Mouse (Mus musculus): Measurements from ENCODE around the gene Hoxd12.

The Hoxd12 gene

DNA sequence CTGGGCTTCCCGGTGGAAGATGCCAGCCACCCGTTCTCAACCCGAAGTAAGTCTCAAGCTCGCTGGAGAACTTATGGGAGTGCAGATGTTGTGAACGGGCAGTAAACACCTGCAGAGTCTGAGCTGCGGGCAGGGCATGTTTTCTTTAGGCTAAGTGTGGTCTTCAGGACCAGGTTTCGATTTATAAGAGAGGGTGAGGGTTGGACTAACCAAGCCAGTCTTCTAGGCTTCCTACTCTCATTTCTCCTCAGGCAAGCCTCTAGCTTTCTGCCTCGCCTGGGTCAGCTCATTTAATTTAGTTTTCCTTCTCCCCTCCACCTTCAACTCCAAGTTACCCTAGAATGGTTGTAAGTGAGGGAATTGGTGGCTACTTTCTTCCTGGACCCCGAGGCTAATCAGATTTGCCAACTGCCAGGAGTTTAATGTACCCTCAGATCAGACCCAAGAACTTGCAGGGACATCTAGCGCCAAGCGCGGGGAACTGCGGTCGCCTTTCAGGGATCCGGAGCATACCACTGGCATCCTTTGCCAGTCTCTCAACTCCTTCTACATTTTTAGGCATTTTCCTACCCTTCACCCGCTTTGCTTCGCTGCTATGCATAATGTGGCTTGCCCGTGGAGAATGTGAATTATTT lies 11.4 kb upstream of the Hoxd12 start:
- peak; percentile 40 for DNase-seq (ENCODE audit: extremely low read depth, insufficient read length, low spot score)

GRCm38 (mm10) chr2:74666411-74666810 lies 8.4 kb upstream of the Hoxd12 start:
- DNase-seq (ENCODE audit: extremely low read depth, insufficient read length, low spot score), result no peak

DNA sequence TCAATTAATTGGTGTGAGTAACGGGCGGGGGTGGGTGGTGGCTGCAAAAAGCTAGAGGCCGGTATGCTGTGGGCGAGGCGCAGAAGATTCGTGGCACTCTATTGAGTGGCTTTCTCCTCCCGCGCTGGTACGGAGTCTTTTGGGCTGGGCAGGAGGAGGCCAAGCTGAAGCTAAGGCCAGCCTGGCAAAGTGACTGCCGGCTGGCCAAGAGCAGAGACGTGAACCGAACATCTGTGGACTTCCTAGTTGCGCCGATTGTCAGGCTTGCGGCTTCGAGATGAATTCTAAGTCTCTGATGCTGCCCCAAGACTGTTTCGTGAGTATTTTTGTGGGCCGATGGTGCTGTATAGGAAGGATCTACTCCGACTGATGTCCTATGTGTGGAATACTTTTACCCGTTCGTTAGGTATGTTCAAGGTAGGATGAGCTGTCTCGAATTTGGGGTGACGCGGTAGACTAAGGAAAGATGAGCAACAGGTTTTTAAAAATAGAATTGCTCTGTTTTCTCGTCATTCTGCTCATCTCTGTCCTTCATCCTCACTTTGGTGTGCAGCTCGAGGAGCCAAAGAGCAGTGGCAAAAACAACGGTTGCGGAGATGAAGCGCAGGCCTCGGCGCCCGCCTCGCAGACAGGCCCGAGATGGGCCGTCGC lies 7.5 kb upstream of the Hoxd12 start:
- DNase-seq (ENCODE audit: extremely low read depth, insufficient read length, low spot score), result no peak

GRCm38 (mm10) chr2:74667842-74668357 lies 6.9 kb upstream of the Hoxd12 start, which contains the start of gene Hoxd13:
Gene Hoxd13 (plus strand): TSS chr2:74668310.
- no peak for DNase-seq (ENCODE audit: extremely low read depth, insufficient read length, low spot score)

GRCm38 (mm10) chr2:74668370-74669229 lies 6.2 kb upstream of the Hoxd12 start:
- DNase-seq (ENCODE audit: extremely low read depth, insufficient read length, low spot score), result no peak

DNA sequence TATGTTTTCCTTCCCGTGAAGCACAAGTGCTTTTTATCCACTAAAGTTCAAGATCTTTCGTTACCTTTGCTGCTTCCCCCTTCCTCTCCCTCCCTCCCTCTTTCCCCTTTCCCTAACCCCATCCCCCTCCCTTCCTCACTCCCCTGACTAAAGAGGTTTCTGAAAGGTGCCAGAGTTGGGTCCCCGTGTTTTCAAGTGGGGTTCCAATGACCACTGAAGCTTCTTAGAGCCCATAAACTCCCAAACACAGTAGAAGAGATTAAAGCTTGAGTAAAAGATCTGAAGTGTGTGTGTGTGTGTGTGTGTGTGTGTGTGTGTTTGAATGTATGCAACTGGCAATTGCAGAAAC lies 5.6 kb upstream of the Hoxd12 start:
- DNase-seq (ENCODE audit: extremely low read depth, insufficient read length, low spot score), result no peak

- DNase-seq (ENCODE audit: extremely low read depth, insufficient read length, low spot score), result no peak
These were observed 5.1 kb upstream of the Hoxd12 start for GRCm38 (mm10) chr2:74669650-74670235.

- DNase-seq (ENCODE audit: extremely low read depth, insufficient read length, low spot score), result no peak
These were observed 4.1 kb upstream of the Hoxd12 start for GRCm38 (mm10) chr2:74670632-74671188.

DNA sequence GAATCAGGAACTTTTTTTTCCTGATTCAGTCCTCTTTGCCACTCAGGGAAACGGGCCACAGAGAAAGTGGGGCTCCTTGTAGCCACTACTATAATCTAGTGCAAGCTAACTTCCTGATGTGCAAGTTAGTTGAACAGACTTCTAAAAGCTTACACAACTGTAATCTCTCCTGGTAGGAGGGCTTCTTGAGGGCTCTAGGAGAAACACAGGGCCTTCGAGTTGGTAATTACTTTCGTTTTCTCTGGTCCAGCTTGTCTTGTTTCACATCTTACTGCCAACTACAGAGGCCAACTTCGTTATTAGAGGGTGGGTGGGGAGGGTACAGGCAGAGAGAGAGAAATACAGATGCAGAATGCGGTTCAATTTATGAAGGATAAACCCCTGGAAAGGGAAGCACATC lies 3.0 kb upstream of the Hoxd12 start:
- DNase-seq (ENCODE audit: extremely low read depth, insufficient read length, low spot score), result no peak

GRCm38 (mm10) chr2:74672481-74673362 lies 2.1 kb upstream of the Hoxd12 start:
- peak; percentile 74 for DNase-seq (ENCODE audit: extremely low read depth, insufficient read length, low spot score)

GRCm38 (mm10) chr2:74673835-74674425 lies 883 bp upstream of the Hoxd12 start:
- no peak for DNase-seq (ENCODE audit: extremely low read depth, insufficient read length, low spot score)

GRCm38 (mm10) chr2:74675666-74676282 lies 961 bp downstream of the Hoxd12 start:
- DNase-seq (ENCODE audit: extremely low read depth, insufficient read length, low spot score), result no peak

DNA sequence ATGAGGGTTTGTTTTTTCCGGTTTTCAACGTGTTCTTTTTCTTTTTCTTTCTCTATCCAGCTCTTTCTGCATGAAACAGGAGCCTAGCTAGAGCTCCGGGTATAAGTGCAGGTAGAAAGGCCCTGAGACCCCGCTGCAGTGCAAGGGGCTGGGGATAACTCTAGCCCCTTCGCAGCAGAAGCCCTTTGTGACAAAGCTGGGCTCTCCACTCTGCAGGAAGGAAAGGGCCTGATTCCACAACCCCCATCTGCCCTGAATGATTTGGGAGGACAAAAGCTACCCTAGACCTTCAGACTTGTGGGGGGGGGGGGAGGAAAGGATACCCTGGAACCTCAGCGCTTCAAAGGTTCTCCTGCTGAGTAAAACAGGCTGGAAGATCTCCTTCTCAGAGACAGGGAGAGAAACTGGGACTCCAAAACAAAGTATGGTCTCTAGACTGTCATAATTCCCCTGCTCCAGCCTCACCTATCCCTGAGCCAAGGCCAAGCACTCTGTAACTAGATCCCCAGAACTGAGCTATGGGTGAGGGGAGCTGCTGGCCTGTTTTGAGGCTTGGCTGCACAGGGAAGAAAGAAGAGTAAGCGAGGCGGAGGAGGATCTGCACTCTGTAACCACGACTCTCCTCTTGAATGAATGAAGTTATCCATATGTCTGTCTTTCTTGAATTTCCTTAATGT lies 1.7 kb downstream of the Hoxd12 start:
- DNase-seq (ENCODE audit: extremely low read depth, insufficient read length, low spot score), result no peak

GRCm38 (mm10) chr2:74677106-74677505 lies 2.3 kb downstream of the Hoxd12 start:
- no peak for DNase-seq (ENCODE audit: extremely low read depth, insufficient read length, low spot score)

- DNase-seq (ENCODE audit: extremely low read depth, insufficient read length, low spot score), result no peak
These were observed 4.2 kb downstream of the Hoxd12 start, which contains the start of gene Hoxd11 for GRCm38 (mm10) chr2:74678891-74679595. Gene Hoxd11 (plus strand): TSS chr2:74679557.

- no peak for DNase-seq (ENCODE audit: extremely low read depth, insufficient read length, low spot score)
These were observed 4.8 kb downstream of the Hoxd12 start for GRCm38 (mm10) chr2:74679596-74679971.

- DNase-seq (ENCODE audit: extremely low read depth, insufficient read length, low spot score), result no peak
These were observed 5.2 kb downstream of the Hoxd12 start for GRCm38 (mm10) chr2:74679980-74680379.

Measured in 3134 (cell line).